Mouse (Mus musculus) embryo, embryonic 11.5 days (tissue): ENCODE data around the gene Klhl33.
"Not testable (repeated sequence)": the region's sequence is repeated elsewhere in the genome, so short reads cannot be mapped to it uniquely, and the experiment has no call there.

Source experiments
- DNase-seq: peaks from one replicate; pipeline ENCODE4 v3.0.0-alpha.2; 2012; ENCODE audit warnings: low read depth, low spot score

The Klhl33 gene

DNA sequence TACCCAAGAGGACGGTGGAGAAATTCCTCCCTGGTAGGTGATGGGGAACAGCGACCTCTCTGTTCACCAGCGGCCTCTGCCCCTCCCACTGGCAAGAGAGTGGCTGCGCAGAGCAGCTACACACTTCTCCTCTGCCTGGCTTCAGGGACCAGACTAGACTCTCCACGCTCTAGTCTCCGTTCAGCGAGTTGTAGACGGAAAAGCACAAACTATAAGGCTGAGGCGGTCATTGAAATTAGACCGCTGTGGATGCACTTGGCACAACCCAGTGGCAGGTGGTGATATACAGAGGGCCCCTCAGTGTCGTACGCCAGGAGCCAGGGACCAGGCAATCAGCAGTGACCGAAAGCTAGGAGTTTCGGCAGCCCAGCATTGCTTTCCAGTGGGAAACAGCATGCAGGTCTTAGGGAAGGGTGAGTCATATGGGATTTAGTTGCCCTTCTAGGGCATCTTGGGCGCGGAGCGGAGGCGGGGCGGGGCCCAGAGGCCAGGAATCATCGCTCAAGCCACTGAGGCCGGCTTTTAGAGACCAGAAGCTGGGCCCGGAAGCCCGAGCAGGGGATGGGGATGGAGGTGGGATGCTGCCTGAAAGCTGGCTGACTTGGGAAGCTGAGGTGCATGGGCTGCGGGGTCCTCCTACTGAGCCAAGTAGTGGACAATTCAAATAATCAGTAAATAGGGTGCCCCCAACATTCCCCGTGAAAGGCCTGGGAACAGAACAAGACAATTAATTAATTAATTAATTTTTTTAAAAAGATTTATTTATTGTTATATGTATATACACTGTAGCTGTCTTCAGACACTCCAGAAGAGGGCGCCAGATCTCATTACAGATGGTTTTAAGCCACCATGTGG lies 6.9 kb upstream of the Klhl33 start:
- no peak for DNase-seq

DNA sequence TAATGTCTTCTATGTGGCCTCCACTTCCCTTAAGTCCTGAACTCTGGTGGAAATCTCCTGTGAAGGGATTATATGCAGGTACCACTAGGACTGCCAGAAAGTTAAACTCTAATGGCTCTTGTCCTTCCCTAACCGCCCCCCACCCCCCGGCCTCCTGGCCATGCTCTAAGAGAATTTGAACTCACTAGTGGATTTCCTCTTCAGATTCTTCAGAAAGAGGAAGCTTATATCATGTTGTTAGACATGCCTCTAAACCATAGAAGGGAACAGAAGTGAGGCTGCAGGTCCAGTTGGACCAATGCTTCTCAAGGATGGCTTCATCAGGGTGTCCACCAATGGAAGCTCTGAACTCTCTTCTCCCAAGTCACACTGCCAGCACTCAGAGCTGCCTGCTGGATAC lies 685 bp upstream of the Klhl33 start:
- DNase-seq, result not testable (repeated sequence)

DNA sequence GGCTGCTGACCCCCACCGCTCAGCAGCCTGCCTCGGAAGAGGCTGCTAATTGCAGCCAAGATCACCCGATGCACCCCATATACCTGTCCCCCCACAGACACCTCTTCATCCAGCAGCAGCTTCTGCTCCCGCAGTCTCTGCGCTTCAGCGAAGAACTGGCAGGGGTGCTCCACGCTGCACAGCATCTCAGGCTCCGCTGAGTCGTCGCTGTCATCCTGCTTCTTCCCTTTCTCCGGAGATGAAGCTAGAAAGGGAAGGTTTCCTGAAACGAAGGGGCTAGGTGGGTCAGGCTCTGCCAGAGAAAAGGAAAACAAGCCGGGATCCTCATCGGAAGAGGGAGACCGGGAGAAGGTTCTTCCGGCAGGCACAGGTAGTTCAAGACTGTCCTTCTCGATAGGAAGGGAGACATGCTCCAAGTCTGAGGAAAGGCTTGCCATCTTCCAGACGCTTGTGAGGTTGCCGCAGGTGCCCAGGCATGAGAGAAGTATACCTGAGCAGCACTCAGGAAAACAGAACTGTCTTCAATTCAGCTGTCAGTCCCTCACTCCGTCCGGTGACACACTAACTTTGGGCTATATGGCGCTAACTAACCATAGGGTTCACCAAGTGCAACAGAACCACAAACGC lies 447 bp downstream of the Klhl33 start:
- DNase-seq, result no peak

DNA sequence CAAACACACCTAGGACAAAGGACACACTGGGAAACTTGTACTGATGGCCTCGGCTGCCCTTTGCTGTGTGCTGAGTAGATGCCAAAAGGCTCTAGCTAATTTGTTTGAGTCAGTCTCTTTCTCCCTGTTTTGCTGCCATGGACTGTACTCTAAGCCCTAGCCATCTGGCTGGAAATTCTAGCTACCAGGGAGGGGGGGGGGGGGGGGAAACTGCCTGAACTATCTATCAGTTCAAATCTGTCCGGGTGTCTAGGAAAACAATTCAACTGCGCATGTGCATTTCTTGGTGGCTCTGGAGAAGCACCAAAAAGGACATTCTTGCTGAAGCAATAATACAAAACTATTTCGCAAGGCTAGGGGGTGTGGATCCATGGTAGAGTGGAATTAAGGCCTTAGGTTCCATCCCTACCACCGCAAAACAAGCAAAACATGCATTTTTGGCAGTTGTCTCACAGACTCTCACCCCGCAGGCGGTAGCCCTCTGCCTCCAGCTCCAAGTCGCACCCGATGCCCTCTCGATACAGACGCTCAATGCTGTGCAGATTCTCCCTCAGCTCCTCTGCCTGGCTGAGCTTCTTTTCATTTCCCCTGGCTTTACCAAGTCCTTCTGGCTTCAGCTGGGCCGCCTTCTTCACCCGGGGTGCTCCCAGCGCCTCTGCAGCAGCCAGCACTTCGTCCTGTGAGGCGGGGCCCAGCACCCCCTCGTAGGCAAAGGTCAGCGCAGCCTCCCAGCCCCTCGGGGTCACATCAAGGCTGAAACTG lies 1.1 kb downstream of the Klhl33 start:
- no peak for DNase-seq

DNA sequence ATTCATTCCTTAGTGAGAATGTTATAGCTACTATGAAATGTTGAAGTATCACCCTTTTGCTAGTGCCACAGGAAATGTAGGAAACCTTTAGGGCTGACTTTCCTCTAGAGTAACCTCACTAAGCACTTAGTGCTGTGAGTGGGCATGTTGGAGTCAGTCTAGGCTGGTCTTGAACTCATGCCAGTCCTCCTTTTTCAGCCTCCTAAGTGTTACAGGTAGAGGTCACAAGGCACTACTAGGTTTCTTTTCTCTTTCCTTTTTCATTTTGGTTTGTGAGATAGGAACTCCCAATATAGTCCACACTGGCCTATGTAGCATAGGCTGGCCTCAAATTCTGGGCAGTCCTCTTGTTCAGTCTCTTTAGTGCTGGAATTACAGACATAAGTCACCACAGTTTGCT lies 1.9 kb downstream of the Klhl33 start:
- DNase-seq, result no peak

DNA sequence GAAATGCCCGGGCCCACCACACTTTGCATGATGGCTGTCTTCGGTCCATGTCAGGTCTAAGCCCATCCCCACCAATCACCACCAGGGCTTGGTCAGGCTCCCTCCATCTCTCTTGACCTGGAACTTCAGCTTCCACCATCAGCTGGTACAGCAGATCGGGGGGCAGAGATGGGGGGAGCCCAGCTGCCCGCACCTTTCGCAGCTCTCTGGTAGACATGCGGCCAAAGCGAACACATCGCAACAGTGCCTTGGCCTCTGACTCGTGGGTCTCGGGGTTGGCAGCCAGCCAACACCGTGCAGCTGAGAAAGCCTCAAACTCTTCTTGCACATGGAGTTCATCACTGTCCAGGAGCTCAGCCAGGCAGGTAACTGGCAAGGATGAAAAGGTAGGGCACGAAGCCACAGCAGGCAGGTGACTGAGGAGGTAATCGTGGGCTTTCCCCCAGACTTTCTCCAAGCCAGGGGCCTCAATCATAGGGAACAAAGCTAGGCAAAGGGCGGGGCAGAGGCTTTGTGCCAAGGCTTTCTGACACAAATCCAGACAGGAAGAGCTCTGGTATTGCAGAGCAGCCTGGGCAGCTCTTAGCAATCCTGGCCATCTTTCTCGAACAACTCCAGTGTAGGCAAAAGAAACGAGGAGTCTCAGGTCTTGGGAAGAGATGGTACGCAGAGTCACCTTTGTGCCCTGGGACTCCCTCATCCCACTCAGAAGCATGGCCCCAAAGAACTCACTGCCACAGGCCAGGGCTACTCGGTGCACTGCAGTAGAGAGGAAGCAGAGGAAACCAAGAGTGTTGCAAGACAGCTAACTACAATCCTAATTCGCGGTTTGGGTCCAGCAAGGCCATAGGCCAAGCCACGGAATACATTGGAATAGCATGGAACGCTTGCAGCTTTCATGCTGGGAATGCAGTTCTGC lies 4.5 kb downstream of the Klhl33 start:
- DNase-seq, result no peak

DNA sequence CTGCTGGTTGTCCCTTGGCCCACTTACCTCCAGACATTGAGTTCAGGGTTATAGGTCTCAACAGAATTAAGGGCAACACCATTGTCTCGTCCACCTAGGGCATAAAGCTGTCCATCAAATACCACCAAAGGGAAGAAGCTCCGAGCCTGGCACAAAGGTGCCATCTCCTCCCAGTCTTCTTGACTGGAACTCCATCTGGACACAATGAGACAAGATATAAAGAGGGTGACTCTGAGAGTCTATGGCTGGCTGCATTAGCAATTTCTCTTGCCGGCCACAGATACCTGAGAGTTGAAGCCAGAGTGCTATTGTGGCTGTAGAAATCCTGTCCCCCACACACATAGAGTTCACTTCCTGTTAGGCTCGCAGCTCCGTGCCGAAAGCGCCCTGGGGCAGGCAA lies 5.2 kb downstream of the Klhl33 start:
- DNase-seq, result no peak

DNA sequence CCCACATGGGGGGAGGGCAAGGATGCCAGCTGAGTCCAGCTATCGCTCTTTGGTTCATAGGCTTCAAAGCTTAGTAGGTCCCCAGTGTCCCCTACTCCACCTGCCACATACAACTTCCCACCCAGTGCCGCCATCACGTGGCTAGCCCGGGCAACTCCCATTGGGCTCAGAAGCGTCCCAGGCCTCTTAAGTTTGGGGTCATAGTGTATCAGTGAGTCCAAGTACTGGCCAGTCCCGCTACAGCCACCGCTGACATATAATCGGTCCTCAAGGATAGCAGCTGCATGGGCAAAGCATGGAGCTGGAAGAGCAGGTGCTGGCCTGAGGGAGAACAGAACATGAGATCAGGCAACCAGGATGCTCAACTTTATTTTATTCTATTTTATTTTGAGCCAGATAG lies 5.7 kb downstream of the Klhl33 start:
- no peak for DNase-seq

DNA sequence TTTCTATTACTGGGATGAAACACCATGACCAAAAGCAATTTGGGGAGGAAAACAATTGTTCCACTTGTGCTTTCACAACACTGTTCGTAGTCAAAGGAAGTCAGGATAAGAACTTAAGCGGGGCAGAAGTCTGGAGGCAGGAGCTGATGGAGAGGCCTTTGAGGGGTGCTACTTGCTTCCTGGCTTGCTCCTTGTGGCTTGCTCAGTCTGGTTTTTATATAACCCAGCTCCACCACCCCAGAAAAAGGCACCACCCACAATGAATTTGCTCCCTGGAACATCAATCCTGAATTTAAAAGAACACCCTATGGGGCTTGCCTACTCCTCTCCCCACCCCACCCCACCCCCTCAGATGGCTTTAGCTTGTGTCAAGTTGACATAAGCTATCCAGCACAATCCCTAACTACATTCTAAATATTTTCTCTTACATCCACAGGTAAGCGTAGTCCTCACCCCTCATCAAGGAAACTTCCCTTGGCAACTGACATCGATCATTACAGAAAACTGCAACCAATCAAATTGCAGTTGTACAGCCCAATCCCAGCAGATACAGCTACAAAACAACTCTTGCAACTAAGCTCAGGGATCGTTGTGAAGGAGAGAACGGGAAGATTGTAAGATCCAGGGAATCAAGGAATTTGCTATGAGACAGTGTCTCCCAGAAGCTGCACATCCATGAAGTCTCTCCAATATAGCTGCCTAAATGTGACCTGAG lies 20.9 kb downstream of the Klhl33 start:
- no peak for DNase-seq

DNA sequence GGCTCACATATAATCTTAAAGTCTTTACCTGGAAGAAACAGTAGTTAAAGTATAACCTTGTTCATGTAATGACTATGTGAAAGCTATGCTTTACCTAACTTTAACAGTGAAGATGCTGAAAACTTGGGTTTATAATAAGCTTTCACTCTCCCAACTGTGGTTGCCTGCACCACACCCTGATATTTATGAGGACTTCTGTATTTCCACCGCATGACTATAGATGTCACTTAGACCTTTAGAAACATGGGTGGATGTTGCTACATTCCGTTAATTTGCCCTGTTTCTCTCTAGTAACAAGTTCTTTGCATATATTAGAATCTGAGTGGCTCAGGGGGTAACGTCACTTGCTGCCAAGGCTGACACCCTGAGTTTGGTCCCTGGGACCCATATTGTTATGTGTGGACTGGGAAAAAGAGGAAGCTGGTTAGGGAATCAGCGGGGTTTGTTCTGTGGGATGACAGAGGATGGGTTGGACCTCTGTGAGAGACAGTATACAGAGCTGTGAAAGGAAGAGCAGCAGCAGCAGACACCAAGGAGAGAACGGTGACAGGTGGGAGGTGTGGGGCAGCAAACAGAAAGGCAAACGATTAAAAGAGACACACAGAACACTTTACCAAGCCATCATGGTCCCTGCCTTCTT lies 21.6 kb downstream of the Klhl33 start:
- DNase-seq, result no peak

DNA sequence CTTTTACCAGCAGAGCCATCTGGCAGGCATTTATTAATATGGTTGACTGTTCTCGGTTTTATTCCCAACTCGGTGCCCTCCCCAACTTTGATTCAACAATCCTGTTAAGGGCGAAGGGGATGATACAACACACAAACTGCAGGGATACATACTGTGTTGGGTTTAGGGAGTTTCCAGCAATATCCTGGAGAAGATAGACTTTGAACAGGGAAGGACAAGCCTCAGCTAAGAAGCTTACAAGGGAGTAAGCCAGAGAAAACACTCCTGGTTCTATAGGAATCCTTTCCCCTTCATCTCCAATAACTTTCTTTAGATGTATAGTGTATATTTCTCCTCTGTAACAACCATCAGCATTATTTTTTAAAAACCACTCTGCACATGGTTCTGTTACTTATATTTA lies 22.1 kb downstream of the Klhl33 start:
- no peak for DNase-seq

DNA sequence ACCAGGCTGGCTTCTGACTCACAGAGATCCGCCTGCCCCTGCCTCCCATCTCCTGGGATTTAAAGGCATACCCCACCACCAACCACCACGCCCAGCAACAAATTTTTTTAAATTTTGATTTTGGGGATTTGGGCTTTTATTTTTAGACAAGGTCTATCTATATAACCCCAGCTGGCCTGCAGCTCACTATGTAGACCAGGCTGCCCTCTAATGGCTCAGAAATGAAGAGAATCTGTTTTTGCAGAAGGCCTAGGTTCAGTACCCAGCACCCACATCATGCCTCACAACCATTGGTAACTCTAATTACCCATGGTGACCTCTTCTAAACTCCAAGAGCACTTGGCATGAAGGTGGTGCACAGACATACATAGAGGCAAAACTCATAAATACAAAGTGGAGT lies 26.0 kb downstream of the Klhl33 start:
- no peak for DNase-seq

DNA sequence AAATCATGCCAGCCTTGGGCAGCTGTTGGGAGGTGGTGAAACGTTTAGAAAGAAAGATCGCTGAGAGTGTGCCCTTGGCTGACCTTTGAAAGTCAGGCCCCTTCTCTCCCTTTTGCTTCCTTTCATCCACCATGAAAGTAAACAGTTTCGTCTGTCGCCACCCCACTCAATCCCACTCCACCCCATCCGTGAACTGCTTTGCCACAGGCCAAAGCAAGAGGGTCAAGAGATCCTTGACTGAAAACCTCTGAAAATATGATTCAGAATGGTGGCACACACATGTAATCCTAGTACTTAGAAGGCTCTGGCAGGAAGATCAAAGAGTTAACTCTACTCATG lies 26.5 kb downstream of the Klhl33 start:
- no peak for DNase-seq

DNA sequence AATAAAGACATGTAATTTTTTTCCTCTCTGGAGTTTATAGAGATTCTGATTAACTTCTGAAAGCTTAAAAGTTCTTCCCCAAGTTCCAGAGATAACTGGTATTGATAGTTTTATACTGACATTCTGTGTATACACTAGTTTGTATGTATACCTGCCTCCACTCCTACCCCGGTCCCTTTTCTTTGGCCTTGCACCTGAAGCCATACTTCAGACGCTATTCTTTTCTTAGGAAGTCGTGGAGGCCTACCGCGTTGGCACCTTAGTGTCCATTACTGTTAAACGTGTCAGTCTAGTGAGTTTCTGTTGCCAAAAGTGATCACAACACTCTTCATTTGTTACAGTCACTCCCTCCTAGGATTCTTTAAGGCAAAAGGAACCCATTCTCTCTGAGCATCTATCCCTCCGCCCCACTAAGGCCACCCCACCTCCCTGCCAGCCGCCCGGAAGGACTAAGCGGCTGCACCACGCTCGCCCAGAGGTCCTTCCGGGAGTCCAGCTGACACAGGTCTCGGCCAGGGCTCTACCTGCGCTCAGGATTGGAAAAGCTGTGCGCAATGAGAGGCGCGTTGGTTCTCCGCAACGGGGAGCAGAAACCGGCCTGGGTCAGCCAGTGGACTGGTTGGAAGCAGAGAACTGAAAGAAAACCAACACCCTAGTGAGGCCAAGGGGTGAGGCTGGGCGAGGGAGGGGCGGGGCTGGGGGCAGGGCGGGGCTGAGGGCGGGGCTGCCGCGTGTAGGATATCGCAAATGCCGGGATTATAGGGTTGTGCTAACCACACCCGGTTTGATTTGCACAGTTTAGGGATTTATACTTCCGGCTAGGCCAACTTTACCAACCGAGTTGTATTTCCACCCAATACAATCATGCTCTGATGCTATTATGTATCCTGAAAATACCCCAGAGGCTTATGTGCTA lies 27.2 kb downstream of the Klhl33 start, which contains the start of gene Tep1:
Gene Tep1, minus strand, starts transcription at position 672 of the 916 bp plus-strand sequence.
- DNase-seq, result peak; percentile 67

DNA sequence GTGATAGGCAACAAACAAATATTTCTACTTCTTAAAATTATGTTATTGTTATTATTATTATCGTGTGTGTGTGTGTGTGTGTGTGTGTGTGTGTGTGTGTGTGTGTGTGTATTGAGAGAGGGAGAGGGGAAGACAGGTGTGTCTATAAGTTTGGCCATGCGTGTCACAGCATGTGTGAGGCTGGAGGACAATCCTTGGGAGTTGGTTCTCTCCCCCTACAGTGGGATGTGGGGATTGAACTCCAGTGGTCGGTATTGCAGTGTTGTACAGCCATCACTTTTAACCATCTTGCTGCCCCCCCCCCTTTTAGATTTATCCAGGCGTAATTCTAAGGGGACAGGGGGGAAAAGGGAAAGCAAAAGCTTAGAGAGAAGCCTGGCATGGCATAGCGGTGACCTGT lies 28.7 kb downstream of the Klhl33 start:
- no peak for DNase-seq

DNA sequence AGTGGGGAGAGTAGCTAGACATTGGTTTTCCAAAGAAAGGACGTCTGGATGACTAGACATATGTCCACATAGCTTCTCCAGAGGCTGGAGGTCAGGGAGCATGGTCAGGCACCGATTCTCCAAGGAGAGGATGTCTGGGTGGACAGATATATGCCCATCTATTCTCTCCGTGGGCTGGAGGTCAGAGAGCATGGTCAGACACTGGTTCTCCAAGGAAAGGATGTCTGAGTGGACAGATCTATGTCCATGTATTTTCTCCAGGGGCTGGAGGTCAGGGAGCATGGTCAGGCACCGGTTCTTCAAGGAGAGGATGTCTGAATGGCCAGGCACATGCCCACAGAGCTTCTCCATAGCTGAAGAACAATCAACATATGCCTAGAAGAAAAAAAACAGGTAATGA lies 29.1 kb downstream of the Klhl33 start:
- DNase-seq, result no peak

DNA sequence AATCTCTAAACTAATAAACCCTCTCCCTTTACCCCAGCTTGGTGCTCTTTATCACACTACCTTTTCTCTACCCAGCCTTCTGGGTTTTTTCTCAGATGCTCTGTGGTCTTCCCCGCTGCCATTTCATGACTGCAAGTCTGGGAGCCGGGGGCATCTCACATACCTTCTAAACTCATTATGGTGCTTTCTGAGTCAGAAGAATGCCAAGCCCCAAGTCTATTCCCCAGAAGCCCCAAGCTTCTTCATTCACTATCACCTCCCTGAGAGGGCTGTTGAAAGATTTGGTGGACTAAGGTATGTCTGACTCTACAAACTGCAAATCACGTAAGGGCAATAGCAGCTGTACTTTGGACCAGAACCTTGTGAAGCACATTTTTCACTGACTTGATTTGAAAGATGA lies 30.3 kb downstream of the Klhl33 start:
- no peak for DNase-seq

DNA sequence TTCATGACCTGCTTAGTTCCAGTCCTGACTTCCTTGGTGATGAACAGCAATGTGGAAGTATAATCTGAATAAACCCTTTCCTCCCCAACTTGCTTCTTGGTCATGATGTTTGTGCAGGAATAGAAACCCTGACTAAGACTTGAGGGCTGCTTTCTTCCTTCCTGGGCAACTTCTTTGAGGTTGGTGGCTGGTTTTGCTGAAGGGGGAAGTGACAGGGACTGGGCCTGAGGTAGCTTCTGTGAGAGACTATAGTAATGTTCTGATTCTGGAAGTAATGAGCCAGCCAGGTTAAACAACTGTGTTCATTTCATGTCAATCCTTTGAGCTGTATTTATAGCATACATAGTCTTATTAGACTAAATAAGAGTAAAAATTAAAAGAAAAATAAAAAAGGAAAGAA lies 32.3 kb downstream of the Klhl33 start:
- not testable (repeated sequence) for DNase-seq

DNA sequence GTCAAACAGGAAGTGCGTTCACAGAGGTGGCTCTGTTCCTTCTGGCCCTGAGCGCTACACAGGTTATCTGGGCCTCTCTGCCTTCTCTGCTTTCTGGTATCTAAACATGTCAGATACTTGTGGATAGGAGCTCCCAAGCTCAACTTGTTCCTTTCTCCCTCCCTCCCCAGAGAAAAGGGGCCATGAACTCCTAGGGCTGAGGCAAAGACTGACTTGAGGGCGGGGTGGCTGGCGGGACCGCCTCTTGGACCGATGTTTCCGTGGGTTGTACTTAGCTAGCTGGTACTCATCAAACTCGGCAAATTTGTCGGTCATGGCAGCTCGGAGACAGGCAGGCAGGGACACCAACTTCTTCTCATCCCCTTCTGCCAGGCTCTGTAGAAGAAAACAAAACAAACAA lies 34.7 kb downstream of the Klhl33 start:
- DNase-seq, result no peak
